13 mouse cellular contexts compared by ENCODE assay signal in genomic region chr7:114087341-114087740, GRCm38 (mm10). TPM values are rescaled to one million over a fixed set of nuclear protein-coding genes. Genes with fewer than 3 reads are reported as not detected.
DNase-seq lines count a peak whose midpoint lies in the region; ATAC-seq lines count a peak whose summit lies in the region.
"Had no signal": no experiment of that assay in that cellular context is flagged by ENCODE, and none has a peak within 500 bp of the region (broad histone marks: within the 10 kb centered on the region; RNA-seq: fewer than 3 reads in every experiment).

No protein-coding gene starts in this region.

- H3K4me1 ChIP-seq in heart, embryonic 12.5 days (replicated peaks), result peaks cover 56% of the 10 kb centered on the region
- H3K4me1 ChIP-seq in midbrain, embryonic 15.5 days, result peaks cover 12% of the 10 kb centered on the region
- peaks cover 16% of the 10 kb centered on the region for H3K4me1 ChIP-seq in midbrain, embryonic 13.5 days (replicated peaks)

- no peak overlapping the region for H3K4me3 ChIP-seq in heart, embryonic 12.5 days
- no peak overlapping the region for H3K4me3 ChIP-seq in midbrain, embryonic 15.5 days
- no peak overlapping the region for H3K4me3 ChIP-seq in midbrain, embryonic 13.5 days (replicated peaks)
- H3K4me3 ChIP-seq: embryonic facial prominence, embryonic 12.5 days; liver, embryonic 13.5 days had no signal

- DNase-seq in heart, adult 8-10 months (ENCODE audit: low spot score), result no peak
- peak; percentile 71 for DNase-seq in adrenal gland, postnatal 14 days
- peak; percentile 66 for DNase-seq in naive thymus-derived CD4-positive, alpha-beta T cell, adult 2 months (ENCODE audit: low read depth)
- no peak for DNase-seq in spleen, adult 12 weeks (ENCODE audit: low spot score)
- no peak for DNase-seq in kidney, adult 11 months
- DNase-seq: heart, postnatal 10 days; liver, embryonic 13.5 days; lung, postnatal 36 days had no signal

- H3K36me3 ChIP-seq in heart, embryonic 12.5 days, result no peaks in the 10 kb centered on the region
- no peaks in the 10 kb centered on the region for H3K36me3 ChIP-seq in midbrain, embryonic 15.5 days (replicated peaks)
- no peaks in the 10 kb centered on the region for H3K36me3 ChIP-seq in midbrain, embryonic 13.5 days
- H3K36me3 ChIP-seq: embryonic facial prominence, embryonic 12.5 days; liver, embryonic 13.5 days had no signal

- H3K4me2 ChIP-seq in heart, embryonic 12.5 days, result no peak overlapping the region; the same call in 1 of the 2 replicates
- H3K4me2 ChIP-seq in midbrain, embryonic 15.5 days, result peak overlapping the region; percentile 17; the same call in 1 of the 2 replicates
- H3K4me2 ChIP-seq in midbrain, embryonic 13.5 days (replicated peaks), result no peak overlapping the region
- H3K4me2 ChIP-seq: embryonic facial prominence, embryonic 12.5 days; liver, embryonic 13.5 days had no signal

- peak overlapping the region; percentile 9; the same call in 1 of the 2 replicates for H3K9ac ChIP-seq in heart, embryonic 12.5 days
- no peak overlapping the region for H3K9ac ChIP-seq in midbrain, embryonic 15.5 days
- no peak overlapping the region for H3K9ac ChIP-seq in midbrain, embryonic 13.5 days (replicated peaks)
- H3K9ac ChIP-seq: embryonic facial prominence, embryonic 12.5 days; liver, embryonic 13.5 days had no signal

- no peak for ATAC-seq in heart, embryonic 12.5 days (ENCODE audit: insufficient number of reproducible peaks, low FRiP score)
- ATAC-seq in midbrain, embryonic 15.5 days (replicated peaks), result no peak
- ATAC-seq in midbrain, embryonic 13.5 days, result no peak
- ATAC-seq: midbrain, embryonic 16.5 days had no signal

- H3K9me3 ChIP-seq in heart, embryonic 12.5 days (replicated peaks), result no peaks in the 10 kb centered on the region
- H3K9me3 ChIP-seq in midbrain, embryonic 15.5 days, result no peaks in the 10 kb centered on the region
- no peaks in the 10 kb centered on the region for H3K9me3 ChIP-seq in midbrain, embryonic 13.5 days
- H3K9me3 ChIP-seq: embryonic facial prominence, embryonic 12.5 days; liver, embryonic 13.5 days had no signal

- H3K27me3 ChIP-seq in heart, embryonic 12.5 days (replicated peaks), result no peaks in the 10 kb centered on the region
- no peaks in the 10 kb centered on the region for H3K27me3 ChIP-seq in midbrain, embryonic 15.5 days (replicated peaks)
- no peaks in the 10 kb centered on the region for H3K27me3 ChIP-seq in midbrain, embryonic 13.5 days
- H3K27me3 ChIP-seq: embryonic facial prominence, embryonic 12.5 days; liver, embryonic 13.5 days had no signal

- 31% methylated on average over 6 of the region's 6 CpGs for WGBS in heart, embryonic 12.5 days
- WGBS in midbrain, embryonic 15.5 days, result 36% methylated on average over 6 of the region's 6 CpGs
- 37% methylated on average over 6 of the region's 6 CpGs for WGBS in midbrain, embryonic 13.5 days

- H3K27ac ChIP-seq in heart, embryonic 12.5 days (ENCODE audit: poor library complexity, severe bottlenecking), result 0 out of 2 replicates have a peak overlapping the region, but pooled peaks have one; percentile 10
- H3K27ac ChIP-seq in midbrain, embryonic 15.5 days, result no peak overlapping the region
- H3K27ac ChIP-seq in midbrain, embryonic 13.5 days, result no peak overlapping the region
- H3K27ac ChIP-seq: embryonic facial prominence, embryonic 12.5 days; liver, embryonic 13.5 days had no signal

RNA-seq across cellular contexts. Expression of gene Rras2, which starts 30.2 kb away (rescaled TPM):
- polyA plus RNA-seq in heart, embryonic 12.5 days (2016; fragmentation: Nextera tagmentation; extraction: Ambion mirVana), result 61.6 and 65.6 TPM in 2 replicates
- total RNA-seq in heart, adult 8-10 months (2022), result 10 to 100 TPM; 42.5 to 68.2 (median 55.1) TPM
- 20.7 and 21.6 TPM in 2 replicates for polyA plus RNA-seq in midbrain, embryonic 15.5 days (2015; fragmentation: Nextera tagmentation; extraction: Ambion mirVana)
- 18.6 and 21.6 TPM in 2 replicates for polyA plus RNA-seq in midbrain, embryonic 13.5 days (2015; fragmentation: Nextera tagmentation; extraction: Ambion mirVana)
- 36.1 and 44.4 TPM in 2 replicates for total RNA-seq in adrenal gland, postnatal 14 days (2021)

Comparison
In these comparisons a context has a peak if more than half of its experiments do, and no peak if none do; other contexts are left out.
1. DNase-seq: peak in adrenal gland, postnatal 14 days (single experiment) and naive thymus-derived CD4-positive, alpha-beta T cell, adult 2 months (single experiment); none in heart, adult 8-10 months (single experiment), spleen, adult 12 weeks (single experiment) and kidney, adult 11 months (single experiment).